Mouse (Mus musculus) layer of hippocampus, adult 9-10 months (tissue): ENCODE measurements around the gene Rgs9.
"Not testable (repeated sequence)": the region's sequence is repeated elsewhere in the genome, so short reads cannot be mapped to it uniquely, and the experiment has no call there.

Source experiments
- DNase-seq: peaks from one replicate; pipeline ENCODE4 v3.0.0; 2022; ENCODE audit warnings: low spot score

Gene Rgs9

DNA sequence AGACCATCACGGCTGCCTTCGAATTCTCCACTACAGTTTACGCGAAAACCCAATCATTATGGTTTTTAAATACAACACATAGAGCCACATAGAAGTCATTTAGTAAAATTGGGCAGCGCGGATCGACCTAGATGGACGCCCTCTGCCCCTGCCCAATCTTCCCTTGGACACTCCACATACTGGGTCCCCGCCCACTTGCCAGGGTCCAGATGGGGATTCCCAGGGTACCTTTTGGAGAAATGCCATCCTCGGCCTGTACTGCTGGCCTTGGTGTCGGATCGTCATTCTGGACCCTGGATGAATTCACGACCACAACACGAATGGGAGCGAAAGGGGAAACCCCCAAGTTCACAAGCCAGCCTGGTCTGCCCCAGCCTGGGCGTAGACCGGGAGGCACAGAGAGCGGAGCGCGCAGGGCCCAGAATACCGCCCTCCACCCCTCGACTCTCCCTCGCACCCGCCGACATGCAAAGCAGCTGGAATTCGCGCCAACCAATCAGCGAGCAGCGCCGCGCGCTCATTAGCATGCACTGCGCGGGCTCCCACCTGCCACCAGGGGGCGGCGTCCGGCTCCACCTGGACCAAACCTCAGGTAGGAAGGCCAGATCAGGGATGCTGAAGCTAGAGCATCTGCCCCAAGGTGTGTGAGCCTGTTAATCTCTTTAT lies at the start of gene Rgs9:
Gene Rgs9, minus strand, starts transcription at position 420 of the 666 bp plus-strand sequence.
- peak; percentile 71 for DNase-seq

DNA sequence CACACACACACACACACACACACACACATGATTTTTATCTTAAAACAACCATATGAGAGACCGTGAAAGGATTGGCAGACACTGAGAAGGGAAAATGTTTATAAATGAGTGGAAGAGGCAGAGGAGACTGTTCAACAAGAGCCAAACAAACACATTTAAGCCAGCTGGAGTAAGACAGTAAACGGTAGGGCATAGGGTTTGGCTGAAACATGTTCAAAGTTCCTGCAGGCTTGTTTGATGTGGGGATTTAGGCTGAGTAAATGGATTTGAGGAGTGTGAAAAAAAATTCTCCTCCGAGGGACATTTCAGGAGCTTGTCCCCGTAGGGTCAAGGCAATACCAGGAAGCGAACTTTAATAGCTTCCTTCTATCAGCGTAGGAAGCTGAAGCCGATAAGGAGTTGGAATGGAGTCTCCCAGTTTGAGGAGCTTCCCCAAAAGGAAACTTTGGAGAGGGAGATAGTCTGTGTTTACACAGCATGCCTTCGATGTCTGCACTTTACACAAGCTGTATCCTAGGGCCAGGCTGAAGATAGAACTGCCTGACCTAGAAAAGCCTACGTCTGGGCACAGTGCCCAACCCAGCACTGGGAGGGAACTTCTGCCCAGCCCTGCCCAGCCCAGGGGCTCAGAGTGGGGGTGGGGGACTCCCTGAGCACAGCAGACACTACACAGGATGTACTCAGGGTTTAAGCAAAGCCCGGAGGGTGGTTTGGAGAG lies 49.5 kb upstream of the Rgs9 start:
- DNase-seq: no peak

DNA sequence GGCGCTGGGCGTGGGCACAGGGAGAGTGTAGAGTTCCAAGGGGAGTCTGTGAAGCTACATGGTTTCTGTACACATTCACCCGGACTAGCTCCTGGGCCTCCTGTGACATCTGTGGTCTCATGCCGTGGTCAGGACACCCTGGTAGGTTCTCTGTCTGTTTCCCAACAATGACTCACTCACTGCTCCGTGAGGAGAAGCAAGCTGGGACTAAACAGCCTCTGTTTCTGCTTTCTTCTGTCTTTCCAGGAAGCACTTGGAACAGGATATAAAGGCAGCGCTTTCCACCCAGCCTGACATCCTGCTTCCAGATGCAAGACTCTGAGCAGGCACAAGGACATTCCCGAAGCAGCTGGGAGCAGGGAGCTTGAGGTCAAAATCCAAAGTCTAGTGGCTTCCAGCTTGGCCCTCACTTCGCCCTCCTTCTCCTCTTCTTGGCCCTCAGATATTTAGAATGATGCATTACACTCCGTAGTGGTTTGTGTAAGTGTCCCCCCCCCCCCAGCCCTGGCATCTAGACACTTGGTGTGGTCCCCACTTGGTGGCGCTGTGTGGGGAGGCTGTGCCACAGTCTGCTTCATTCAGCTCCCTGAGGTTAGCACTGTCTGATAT lies 46.2 kb upstream of the Rgs9 start:
- DNase-seq: no peak

- DNase-seq: no peak
Observed at GRCm38 (mm10) chr11:109343558-109343957, 45.6 kb upstream of the Rgs9 start.

GRCm38 (mm10) chr11:109342666-109343065 lies 44.7 kb upstream of the Rgs9 start:
- not testable (repeated sequence) for DNase-seq

DNA sequence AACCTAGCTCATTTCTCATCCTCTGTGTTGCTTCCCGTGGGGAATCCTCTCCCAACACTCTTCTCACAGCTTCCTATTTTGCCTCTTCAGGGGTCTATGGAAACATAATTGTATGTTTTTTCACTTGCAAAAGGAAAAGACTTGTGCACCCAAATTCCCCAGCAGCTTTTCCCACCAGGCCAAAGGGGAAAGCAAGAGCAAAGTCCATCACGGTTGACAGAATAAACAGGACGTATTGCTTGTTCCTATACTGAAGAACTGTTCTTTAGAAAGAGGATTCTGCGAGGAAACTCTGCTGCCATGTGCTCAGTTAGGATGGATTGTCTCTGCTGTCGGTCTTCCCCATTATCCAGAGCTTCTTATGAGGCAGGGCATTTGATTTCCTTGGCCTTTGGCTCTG lies 42.6 kb upstream of the Rgs9 start:
- DNase-seq: no peak

DNA sequence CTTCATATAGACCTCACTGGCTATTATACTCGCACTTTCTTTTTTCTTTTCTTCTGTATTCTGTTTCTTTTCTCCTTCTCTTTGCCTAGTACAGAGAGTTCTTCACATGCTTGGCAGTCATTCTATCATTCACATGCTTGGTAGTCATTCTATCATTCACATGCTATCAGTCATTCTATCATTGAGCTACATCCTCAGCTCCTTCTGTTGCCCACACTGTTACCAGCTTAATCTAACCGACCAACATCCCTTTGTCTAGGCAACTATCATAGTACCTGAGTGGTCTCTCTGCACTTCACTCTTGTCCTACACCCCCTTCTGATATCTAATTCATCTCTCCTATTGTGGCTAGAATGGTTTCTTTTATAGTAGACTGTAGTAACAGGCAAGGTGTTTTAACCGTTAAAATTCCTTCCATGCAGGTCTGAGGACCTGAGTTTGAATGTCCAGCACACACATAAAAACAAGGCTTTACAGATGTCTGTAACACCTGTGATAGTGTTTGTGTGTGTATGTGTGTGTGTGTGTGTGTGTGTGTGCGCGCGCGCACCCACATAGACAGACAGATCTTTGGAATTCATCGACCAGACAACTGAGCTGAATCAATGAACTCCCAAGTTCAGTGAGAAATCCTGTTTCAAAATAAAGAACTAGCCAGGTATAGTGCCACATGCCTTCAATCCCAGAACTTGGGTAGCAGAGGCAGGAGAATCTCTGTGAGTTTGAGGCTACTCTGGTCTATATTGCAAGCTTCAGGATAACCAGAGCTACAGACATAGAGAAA lies 41.4 kb upstream of the Rgs9 start:
- DNase-seq: no peak

- DNase-seq: no peak
Observed at GRCm38 (mm10) chr11:109335890-109336289, 38.0 kb upstream of the Rgs9 start.

- DNase-seq: no peak
Observed at GRCm38 (mm10) chr11:109334773-109335172, 36.8 kb upstream of the Rgs9 start.

DNA sequence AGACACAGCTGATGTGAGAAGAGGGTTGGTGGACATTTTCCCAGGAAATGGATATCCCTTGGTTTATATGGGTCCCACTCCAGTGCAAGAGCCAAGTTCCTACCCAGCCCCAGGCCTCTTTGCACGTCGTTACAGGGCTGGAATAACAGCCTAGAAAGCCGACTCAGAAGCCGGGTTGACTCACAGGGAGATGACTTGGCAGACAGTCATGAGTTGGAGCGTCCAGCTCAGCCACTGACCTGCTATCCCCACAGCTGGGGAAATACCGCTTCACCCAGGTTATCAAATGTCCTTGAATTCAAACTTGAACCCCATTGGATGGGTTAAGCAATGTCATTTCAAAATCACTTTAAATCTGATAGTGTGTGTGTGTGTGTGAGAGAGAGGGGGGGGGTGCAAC lies 34.8 kb upstream of the Rgs9 start:
- no peak for DNase-seq

GRCm38 (mm10) chr11:109331424-109331824 lies 33.5 kb upstream of the Rgs9 start:
- DNase-seq: peak; percentile 89

GRCm38 (mm10) chr11:109330706-109331393 lies 32.9 kb upstream of the Rgs9 start:
- DNase-seq: no peak

DNA sequence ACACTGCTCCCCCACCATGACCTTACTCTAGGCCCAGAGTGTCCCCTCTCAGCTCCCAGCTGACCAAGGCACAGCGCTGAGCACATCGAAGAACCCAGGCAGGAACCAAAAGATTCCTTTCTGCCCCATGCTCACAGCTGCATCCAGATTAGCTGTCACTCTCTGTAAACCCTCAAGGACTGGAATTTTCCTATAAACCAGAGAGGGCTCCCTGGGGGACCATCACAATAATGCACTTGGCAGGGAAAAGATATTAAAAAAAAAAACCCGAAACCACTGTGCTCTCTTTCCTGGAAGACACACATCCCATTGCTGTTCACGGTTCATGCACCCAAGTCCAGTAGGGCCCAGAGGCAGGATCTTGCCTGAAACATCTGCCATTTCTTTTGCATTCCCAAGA lies 31.4 kb upstream of the Rgs9 start:
- no peak for DNase-seq

- no peak for DNase-seq
Observed at GRCm38 (mm10) chr11:109327952-109328351, 30.0 kb upstream of the Rgs9 start.

DNA sequence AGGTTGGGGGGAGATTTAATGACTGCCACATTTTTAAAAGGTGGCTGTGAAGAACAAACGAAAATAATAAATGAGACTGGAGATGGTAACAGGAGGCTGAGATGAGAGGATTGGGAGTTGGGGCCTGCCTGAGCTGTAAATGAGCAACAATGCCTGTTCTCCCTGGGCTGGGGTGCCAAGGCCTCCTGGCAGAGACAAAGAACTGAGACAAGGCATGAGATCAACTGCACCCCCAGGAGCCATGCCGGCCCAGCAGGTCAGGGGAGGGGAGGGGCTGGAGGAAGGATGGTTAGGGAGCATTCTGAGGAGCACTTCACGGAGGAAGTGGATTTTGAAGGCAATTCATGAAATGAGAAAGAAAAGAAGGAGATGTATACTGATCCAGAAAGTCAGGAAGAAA lies 29.5 kb upstream of the Rgs9 start:
- DNase-seq: no peak

DNA sequence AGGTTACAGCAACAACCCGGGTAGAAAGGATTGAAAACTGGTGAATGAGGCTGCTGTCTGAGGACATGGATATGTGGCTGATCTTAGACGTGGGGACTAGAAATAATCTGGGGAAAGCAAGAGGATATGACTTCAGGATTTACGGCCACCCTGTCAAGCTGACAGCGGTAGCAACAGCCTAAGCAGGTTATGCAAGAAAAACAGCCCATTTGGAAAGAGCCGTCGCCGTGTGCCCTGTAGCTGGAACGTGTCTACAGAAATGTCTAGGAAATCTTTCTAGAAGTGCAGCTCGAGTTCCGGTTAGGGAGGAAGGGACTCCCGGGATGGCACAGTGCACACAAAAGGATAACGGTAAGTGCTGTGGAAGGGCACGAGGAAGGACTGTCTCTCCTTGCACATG lies 28.3 kb upstream of the Rgs9 start:
- no peak for DNase-seq

DNA sequence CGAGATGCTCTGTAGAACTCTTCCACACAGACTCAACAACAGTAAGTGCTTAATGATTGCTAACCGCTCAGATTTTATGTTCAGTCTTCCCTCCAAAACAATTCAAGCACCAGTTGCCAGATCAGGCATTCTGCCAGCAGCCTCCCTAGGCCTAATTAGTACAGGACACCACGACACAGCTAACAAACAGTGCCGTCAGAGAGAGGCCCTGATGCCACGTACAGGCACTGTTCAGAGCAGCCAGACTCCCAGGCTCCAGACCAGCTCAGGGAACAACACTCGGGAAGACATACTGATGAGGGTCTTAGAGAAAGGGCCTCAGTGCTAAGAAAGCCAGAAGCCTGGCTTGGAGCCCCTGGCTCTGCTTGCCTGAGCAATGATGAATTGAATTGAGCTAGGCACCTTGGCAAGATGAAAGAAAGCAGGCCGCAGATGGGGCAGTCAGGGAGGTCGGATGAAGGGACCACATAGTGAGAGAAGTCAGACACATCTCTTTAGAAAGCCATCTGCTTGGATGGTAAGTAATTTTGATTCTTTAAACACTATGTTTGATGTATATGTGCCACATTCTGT lies 22.5 kb upstream of the Rgs9 start:
- peak; percentile 38 for DNase-seq

- DNase-seq: no peak
Observed at GRCm38 (mm10) chr11:109319946-109320345, 22.0 kb upstream of the Rgs9 start.

DNA sequence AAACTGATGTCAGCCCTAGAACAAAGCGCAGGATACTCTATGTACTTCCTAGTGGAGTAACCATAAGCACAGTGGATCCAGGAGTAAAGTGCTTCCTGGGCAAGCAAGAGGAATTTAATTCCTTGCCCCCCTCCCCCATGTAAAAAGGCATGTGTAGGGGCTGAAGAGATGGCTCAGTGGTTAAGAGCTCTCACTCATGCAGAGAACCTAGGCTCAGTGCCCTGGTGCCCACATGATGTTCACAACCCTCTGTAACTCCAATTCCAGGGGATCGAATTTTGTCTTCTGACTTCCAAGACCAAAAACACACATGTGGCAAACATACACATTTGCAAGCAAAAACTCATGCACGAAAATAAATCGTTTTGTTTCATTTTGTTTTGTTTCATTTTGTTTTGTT lies 21.5 kb upstream of the Rgs9 start:
- no peak for DNase-seq

DNA sequence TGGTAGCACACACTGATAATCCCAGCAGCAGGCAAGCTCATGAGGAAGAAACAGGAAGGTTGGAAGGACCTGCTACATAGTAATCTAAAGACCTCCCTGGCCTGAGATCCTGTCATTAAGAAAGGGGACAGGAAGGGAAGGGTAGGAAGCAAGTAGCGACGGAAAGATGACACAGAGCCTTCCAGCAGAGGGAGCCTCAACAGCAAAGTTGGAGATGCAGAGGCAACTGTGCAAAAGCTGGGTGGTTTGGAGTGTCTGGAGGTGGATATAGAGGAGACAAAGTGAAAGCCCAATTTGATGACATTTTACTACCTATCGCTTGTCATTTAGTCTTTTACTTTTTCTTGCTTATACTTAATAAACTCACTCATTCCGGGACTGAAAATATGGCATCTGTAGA lies 19.0 kb upstream of the Rgs9 start:
- DNase-seq: no peak

DNA sequence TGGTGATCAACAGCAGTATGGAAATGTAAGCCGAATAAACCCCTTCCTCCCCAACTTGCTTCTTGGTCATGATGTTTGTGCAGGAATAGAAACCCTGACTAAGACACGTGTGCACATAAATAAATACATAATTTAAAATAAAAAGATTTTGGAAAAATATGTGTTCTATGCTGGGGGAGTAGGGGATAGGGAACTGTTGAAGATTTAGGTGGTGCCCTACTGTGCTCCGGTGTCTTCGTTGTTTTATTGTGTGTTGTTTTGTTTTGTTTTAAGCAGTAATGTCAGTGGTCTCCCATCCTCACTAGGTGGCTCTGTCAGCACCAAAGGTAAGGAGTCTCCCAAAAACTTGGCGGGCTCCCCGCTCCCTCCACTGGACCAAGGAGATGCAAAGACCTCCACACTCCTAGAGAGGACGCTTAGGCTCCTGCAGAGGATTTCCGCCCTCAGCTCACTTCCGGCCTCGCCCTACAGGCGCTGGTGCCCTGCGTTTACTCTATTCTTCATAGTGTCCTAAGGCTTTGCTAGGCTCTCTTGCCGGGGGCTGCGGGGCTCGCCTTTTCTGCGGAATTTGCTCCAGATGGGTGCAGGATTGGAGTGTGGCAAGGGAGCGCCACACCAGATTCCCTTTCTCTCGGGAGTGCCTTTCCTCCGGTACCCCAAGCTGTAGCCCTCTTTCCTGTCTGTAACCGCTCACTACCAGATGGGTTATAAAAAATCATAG lies 14.1 kb upstream of the Rgs9 start:
- peak; percentile 40 for DNase-seq
